Mouse (Mus musculus) granulocyte monocyte progenitor cell, adult 5-6 weeks (primary cell): Measurements from ENCODE around the gene Ank. TPM values are rescaled to one million over a fixed set of nuclear protein-coding genes. Genes with fewer than 3 reads are reported as not detected.

Source experiments
- ATAC-seq: replicated peaks from 2 replicates; pipeline ENCODE4 v1.8.0; 2016; ENCODE audit warnings: mild to moderate bottlenecking, moderate TSS enrichment, inconsistent platforms; ENCODE audit not compliant: poor library complexity, severe bottlenecking
- total RNA-seq, 2 experiments: library from RNA; stranded (forward) in 1 of 2; stranded (reverse) in 1 of 2; fragments of 200-712, 200-1000 nt in 1 of 2; fragments of >200 nt in 1 of 2; fragmentation: Nextera tagmentation in 1 of 2; gene quantifications; 2 replicates each; pipeline ENCODE4 v1.2.3; 2014 to 2017

Gene Ank
- total RNA-seq, 2 experiments from 2014 or later: 12.4 to 20.8 TPM

DNA sequence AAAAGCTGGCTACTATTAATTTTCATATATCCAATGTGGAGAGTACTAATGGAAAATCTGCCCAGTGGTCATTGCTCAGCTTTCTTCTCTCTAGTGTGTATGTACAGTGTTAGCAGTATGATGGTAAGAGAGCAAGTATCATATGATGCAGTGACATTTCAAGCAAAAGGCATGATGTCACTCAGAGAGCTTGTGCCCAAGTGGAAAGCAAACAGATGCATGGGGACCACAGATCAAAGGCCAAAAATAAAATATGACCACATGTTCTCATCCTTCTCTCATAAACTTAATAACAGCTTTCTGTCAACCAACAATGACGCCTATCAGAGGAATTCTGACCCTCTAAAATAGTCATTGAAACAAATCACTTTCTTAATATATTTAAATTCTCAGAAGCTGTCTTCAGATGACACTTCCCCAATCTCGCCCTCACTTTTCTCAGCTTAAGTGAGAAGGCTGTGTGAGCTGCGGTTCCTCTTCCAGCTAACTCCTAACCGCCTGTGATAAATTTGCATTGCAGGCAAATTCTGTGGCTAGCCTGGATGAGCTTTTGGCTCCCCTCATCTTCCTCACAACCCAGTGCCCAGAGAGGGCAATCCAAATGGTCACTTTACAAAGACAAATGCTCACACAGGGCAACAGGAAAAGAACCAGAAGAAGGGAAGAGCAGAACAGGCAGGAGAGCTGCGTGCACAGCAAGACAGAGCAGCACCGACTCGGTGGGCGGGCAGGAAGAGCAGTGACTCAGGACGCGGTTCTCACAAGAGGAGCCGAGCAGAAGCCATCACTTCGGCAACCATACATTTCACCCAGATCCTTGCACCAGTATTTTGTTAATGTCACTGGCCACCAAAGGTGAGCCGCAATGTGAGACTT lies 158.8 kb downstream of the Ank start:
- peak; percentile 60 for ATAC-seq

DNA sequence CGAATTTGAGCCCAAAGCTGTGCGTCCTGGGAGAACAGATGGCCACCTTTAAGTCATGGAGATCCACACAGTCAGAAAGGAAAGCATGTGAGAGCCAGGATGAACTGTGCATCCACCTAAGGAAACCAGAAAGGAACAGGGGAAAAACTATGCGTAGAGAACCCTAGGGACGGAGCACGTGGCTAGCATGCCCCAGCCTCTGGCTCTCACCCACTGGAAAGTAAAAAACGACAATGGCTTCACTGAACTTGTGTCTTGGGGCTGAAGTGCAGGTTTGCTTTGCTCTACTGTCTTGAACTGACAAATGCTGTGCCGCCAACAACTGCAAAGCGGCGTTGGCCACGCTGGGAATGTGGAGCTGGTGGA lies 159.4 kb downstream of the Ank start:
- no peak for ATAC-seq

DNA sequence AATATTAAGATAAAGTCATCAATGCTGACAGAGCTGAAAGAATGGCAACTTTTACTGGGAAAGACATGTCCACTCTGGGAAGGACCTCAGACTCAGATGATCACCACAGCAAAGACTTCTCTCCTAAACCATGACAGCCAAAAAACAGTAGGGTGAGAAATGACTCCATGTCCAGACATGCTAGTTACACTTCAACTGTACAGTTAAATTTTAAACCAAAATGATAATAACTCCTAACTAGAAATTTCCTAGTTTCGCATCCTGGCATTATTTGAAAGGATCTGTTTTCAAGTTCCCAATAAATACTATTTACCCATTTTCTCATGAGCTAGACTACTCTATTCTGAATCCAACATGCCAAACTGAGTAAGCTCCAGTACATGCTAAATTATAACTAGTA lies 159.8 kb downstream of the Ank start:
- no peak for ATAC-seq

DNA sequence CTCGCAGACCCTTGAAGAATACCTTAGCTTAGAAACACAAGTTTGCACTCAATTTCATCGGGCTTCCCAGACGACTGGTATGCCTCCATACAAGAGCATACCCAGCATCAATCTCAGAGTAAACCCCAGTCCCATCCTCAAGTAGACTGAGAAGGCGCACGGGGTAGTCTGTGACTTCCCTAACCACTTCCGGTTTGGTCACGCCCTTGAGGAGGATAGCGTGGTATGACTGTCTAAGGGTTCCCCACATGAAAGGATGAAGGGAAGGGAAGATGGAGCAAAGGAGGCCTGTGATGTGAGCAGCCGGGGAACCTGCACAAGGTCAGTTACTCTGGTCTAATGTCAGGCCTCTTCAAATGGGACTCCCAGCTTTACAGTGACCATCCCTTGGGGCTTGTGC lies 161.3 kb downstream of the Ank start:
- ATAC-seq: peak; percentile 42

DNA sequence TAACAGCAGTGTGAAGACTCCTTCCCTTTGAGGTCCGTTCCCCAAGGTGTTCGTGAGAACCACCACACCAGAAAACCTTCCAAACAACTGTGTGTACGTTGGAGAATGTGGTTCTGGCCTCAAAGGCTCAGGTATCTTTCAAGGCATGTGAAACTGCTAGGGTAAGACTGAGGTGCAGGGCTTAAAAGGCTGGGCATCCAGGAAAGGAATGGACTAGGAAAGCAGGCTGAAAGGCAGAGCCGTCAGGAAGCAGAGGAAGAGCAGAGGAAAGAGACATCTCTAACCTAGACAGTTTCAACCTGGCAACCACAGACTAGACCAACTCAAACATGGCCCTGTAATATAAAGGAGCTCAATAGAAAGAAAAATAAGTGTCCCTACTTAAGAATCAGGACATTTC lies 162.6 kb downstream of the Ank start:
- no peak for ATAC-seq

DNA sequence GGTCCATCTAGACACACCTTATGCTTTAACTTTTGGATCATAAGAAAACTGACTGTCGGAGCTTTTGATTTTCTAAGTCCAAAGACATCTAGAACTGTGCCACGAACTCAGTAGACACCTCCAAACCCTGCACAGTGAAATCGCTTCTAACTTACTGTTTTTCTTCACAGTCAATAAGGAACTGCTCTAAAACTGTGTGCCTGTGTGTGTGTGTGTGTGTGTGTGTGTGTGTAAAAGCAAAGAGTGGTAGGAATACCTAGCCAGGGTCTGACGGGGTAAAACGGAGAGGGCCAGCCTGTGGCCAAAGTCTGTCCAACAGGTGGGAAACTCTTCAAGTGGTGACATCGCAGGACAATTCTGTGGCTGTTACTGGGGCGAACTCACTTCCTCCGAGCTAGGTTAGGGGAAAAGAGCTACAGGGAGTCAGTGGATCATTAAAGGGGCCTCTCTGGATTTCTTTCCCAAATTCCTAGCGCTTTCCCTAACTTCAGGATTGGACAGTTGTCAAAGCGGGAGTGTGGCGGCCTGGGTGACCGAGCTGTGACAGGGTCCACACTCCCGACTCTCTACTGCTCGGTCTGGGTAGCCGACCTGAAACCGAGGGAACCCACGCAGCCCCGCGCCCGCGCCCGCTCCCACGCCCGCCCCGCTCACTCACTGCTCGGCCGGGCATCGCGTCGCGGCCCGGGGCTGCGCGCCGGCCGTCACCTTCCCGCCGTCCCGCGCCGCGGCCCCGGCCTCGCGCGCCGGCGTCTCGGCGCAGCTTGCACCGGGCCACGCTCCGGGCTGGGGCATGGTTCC lies 163.5 kb downstream of the Ank start:
- 0 out of 2 replicates have a peak, but pooled peaks have one; percentile 1 for ATAC-seq

DNA sequence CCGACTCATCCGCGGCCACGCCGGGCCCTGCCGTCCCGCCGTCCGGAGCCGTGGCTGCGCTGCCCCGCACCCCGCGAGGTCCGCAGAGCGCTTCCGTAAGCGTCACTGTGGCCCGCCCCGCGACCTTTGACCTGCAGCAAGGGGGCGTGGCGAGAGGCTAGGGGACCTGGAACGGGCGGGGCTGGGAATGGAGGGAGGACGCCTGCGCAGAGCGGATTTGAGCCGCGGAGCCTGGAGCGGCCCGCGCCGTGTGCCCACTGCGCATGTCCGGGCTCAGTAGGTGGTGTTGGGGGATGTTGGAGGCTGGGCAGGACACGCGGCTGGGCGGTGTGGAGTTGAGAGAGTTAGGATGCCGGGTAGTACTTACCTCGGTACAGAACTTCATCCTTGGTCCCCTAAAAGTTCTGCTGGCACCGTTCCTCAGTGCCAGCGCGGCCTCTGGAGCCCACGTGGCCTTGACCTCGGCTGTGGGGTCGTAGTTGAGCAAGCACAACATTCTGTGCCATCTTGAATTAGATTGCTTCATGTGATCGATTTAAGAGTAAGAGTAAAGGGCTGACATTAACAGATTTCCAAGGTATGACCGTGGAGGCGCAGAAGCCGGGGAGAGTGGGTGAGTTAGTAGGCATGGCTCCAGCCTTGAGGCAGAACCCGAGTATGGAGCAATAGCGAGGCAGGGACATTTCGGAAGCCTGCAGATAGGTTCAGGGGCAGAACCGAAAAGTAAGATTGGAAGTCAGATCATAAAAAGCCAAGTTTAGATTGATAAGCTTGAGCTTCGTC lies 164.3 kb downstream of the Ank start, which contains the start of gene Otulin:
Otulin (minus strand) TSS at position 93 of the 783 bp plus-strand sequence.
- ATAC-seq: peak; percentile 90

DNA sequence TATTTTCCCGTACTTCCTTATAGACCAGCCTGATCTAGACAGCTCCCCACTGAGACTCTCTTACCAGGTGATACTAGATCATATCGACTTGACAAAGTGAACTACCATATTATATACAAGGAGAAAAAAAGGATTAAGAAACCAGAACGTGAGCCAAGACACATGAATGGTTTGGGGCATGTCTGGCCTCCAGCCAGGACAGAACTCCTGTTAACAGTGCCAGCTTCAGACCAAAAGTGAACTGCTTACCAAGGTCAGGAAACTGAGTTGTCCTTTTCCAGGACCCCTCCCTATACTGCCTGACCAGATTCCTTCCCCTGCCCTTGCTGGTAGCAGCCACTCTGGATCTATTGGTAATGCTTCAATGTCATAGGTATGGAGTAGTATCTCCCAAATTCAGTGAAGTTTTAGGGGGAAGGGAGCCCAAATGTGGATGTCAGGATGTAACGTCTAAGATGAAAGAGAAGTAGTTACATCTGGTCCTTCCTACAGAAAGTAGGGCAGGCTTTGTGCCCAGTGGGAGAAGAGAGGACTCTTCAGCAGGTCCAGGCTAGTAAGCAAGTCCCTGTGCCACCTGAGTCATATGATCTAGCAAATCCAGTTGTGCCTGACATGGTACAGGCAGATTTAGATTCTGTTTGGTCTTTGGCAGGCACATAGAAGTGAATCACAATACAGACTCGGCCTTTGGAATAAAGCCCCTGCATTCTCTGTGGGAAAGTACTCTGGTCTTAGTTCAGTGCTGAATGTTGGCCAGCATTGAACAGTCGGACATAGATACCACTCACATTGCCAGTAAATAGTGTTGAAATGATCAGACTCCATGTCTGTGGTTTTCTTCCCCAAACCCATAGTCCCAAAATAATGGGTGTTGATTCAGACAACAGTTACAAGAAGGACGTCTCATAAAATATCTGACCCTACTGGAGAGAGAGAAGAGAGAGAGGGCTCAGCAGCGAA lies 167.7 kb downstream of the Ank start:
- no peak for ATAC-seq

DNA sequence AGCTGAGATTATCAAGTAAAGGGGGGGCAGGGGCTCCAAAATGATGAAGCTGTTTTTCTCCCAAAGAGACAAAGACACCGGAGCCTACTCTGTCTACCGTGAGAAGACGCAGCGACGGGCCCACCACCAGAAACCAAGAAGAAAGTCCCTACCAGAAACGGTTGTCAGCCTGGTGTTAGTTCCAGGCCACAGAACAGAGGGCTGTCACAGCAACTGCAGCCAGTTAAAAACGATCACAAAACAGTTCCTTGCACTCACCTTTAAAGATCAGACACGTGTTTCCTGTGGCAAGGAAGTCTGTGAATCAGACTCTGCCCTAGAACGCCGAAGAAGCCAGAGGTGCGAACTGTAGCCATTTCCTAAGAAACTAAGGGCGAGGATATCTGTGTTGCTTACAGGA lies 174.7 kb downstream of the Ank start:
- no peak for ATAC-seq

DNA sequence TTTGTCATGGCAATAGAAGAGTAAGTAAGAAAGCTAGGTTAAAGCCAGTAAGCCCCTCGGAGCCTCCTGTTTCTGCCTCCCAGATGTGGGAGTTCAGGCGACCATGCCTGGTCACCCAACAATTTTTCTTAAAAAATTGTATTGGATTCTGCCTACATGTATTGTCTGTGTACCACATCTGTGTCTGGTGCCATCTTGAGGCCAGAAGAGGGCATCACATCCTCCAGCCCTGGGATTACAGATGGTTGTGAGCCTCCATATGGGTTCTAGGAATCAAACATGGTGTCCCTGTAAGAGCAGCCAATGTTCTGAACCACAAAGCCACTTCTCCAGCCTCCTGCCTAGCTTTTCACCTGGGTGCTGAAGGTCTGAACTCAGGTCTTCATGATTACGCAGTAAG lies 176.4 kb downstream of the Ank start:
- peak; percentile 90 for ATAC-seq

Other genes with a start within 250 kb of the Ank start
- gene Otulin, start 164.0 kb downstream of the Ank start, total RNA-seq (2014; fragmentation: Nextera tagmentation): 55.0 and 74.2 TPM in 2 replicates
- 41.3 and 50.3 TPM in 2 replicates for gene Otulin, start 164.0 kb downstream of the Ank start, total RNA-seq (2017)
- gene Otulinl, start 214.9 kb downstream of the Ank start, total RNA-seq (2014; fragmentation: Nextera tagmentation): 56.7 and 73.7 TPM in 2 replicates
- 29.6 and 35.3 TPM in 2 replicates for gene Otulinl, start 214.9 kb downstream of the Ank start, total RNA-seq (2017)